Mouse (Mus musculus) heart, adult 8-10 months (tissue): Measurements from ENCODE around the gene Rbak. TPM values are rescaled to one million over a fixed set of nuclear protein-coding genes. Genes with fewer than 3 reads are reported as not detected.
"Not testable (repeated sequence)": the region's sequence is repeated elsewhere in the genome, so short reads cannot be mapped to it uniquely, and the experiment has no call there.

Experiments used
- DNase-seq: peaks from one replicate; pipeline ENCODE4 v3.0.0; 2022; ENCODE audit warnings: low spot score
- total RNA-seq, 4 experiments: library from RNA; stranded (reverse); gene quantifications; 2 replicates each; pipeline ENCODE4 v1.2.4; 2022

Rbak gene
- total RNA-seq = 1 to 10 TPM; 3.2 to 4.6 (median 4.0) TPM

- DNase-seq = peak; percentile 95
Observed at GRCm38 (mm10) chr5:143180255-143181076, at the start of gene Rbak, which contains the start of gene Spdye4b. Gene Rbak (minus strand): TSS chr5:143180775. Gene Spdye4b (plus strand): TSS chr5:143181017.

GRCm38 (mm10) chr5:143226790-143227189, 46.2 kb upstream of the Rbak start, which contains the start of gene Spdye4a:
Gene Spdye4a (minus strand): TSS chr5:143226890.
- DNase-seq = no peak

GRCm38 (mm10) chr5:143222287-143222686, 41.7 kb upstream of the Rbak start:
- DNase-seq = no peak

- no peak for DNase-seq
Observed at GRCm38 (mm10) chr5:143220996-143221395, 40.4 kb upstream of the Rbak start.

GRCm38 (mm10) chr5:143213832-143214231, 33.3 kb upstream of the Rbak start:
- no peak for DNase-seq

- no peak for DNase-seq
Observed at GRCm38 (mm10) chr5:143205015-143205414, 24.4 kb upstream of the Rbak start.

- DNase-seq = no peak
Observed at GRCm38 (mm10) chr5:143196506-143196905, 15.9 kb upstream of the Rbak start.

GRCm38 (mm10) chr5:143195166-143195565, 14.6 kb upstream of the Rbak start:
- DNase-seq = no peak

- DNase-seq = not testable (repeated sequence)
Observed at GRCm38 (mm10) chr5:143194747-143195146, 14.2 kb upstream of the Rbak start.

- DNase-seq = no peak
Observed at GRCm38 (mm10) chr5:143192806-143193205, 12.2 kb upstream of the Rbak start.

- DNase-seq = not testable (repeated sequence)
Observed at GRCm38 (mm10) chr5:143188014-143188413, 7.4 kb upstream of the Rbak start.

GRCm38 (mm10) chr5:143179179-143179578, 1.4 kb downstream of the Rbak start:
- no peak for DNase-seq

GRCm38 (mm10) chr5:143177541-143178200, 2.9 kb downstream of the Rbak start:
- DNase-seq = no peak

GRCm38 (mm10) chr5:143175970-143176369, 4.6 kb downstream of the Rbak start:
- no peak for DNase-seq

GRCm38 (mm10) chr5:143165508-143166070, 15.0 kb downstream of the Rbak start:
- no peak for DNase-seq

- no peak for DNase-seq
Observed at GRCm38 (mm10) chr5:143155534-143155933, 25.0 kb downstream of the Rbak start.

GRCm38 (mm10) chr5:143153756-143154155, 26.8 kb downstream of the Rbak start:
- no peak for DNase-seq

GRCm38 (mm10) chr5:143150044-143150443, 30.5 kb downstream of the Rbak start:
- no peak for DNase-seq

- no peak for DNase-seq
Observed at GRCm38 (mm10) chr5:143149536-143149935, 31.0 kb downstream of the Rbak start.

- DNase-seq = no peak
Observed at GRCm38 (mm10) chr5:143148661-143149060, 31.9 kb downstream of the Rbak start.

- no peak for DNase-seq
Observed at GRCm38 (mm10) chr5:143147481-143147880, 33.1 kb downstream of the Rbak start, which contains the start of gene Olfr718-ps1. Gene Olfr718-ps1 (minus strand): TSS chr5:143147581.

GRCm38 (mm10) chr5:143137580-143137979, 43.0 kb downstream of the Rbak start:
- no peak for DNase-seq
